Mouse (Mus musculus) kidney, adult 8-10 months (tissue): ENCODE results near the gene Rnf157.

Source experiments
- DNase-seq, 2 experiments: peaks; one replicate each; pipeline ENCODE4 v3.0.0; 2022

Rnf157 gene

DNA sequence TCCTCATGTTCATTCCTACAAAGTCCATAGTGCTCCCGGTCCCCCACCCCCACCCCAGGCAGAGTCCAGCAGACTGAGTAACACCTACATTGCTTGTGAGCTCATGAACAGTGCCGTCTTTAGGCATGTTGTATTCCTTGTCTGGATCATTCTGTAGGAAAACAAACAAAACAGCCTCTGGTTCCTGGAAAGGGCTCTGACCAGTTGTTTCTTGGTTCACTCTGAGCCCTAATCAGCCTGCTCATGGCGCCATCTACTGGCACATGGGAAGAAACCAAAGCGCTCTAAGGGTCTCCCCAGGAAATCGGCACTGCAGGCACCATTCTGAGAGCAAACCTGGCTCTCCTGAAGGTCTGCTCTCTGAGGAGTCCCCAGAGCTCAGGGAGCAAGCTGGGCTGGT lies 118.5 kb downstream of the Rnf157 start:
- DNase-seq = peak in 1 of 2 experiments; percentile 54

GRCm38 (mm10) chr11:116293538-116294137 lies 119.2 kb downstream of the Rnf157 start:
- no peak for DNase-seq

- DNase-seq = no peak
Measured at GRCm38 (mm10) chr11:116292401-116292800, 120.4 kb downstream of the Rnf157 start.

GRCm38 (mm10) chr11:116290556-116290955 lies 122.3 kb downstream of the Rnf157 start:
- DNase-seq = no peak

DNA sequence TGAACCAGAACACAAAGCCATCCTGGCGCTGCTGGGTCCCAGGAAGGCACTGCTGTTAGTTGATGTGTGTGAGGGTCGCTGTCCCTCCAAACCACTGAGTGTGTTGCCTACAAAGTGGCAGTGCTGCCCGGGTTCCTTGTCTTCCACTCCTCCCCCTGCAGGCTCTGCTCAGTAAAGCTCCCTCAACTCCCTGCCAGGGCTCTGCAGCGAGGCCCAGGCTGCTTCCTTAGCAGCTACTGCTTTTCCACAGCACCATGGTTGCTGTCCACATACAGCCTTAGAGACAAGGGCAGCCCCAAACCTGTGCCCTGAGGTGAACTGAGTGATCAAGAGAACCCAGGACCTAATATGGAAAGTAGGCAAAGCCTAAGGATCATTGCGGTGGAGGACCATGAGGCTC lies 125.5 kb downstream of the Rnf157 start:
- DNase-seq = no peak
